Mouse (Mus musculus) forebrain, embryonic 10.5 days (tissue): ENCODE measurements at regions not wholly inside any gene's neighbourhood (a gene's known extent, or its start where the extent isn't known, plus 50 kb on each side); places are given as distances from the start of the nearest gene placed in this dataset.

Experiments
- DNase-seq: peaks from one replicate; pipeline ENCODE4 v3.0.0-alpha.2; 2017; ENCODE audit warnings: low spot score; ENCODE audit errors: extremely low spot score
- H3K27ac ChIP-seq: fragments of 300-500 bp; sonication (generic); 2 replicates; pipeline ENCODE4 v1.5.1; 2016; ENCODE audit warnings: mild to moderate bottlenecking
- H3K27me3 ChIP-seq: fragments of 300-500 bp; sonication (generic); 2 replicates; pipeline ENCODE4 v1.6.1; 2016; ENCODE audit warnings: mild to moderate bottlenecking; ENCODE audit not compliant: poor library complexity, severe bottlenecking
- H3K36me3 ChIP-seq: fragments of 300-500 bp; sonication (generic); replicated peaks from 2 replicates; pipeline ENCODE4 v1.6.1; 2016; ENCODE audit warnings: mild to moderate bottlenecking, moderate library complexity
- H3K4me1 ChIP-seq: fragments of 300-500 bp; sonication (generic); 2 replicates; pipeline ENCODE4 v1.6.1; 2016
- H3K4me3 ChIP-seq: fragments of 300-500 bp; sonication (generic); 2 replicates; pipeline ENCODE4 v1.5.1; 2016; ENCODE audit warnings: mild to moderate bottlenecking, moderate library complexity
- H3K9me3 ChIP-seq: fragments of 300-500 bp; sonication (generic); 2 replicates; pipeline ENCODE4 v1.6.1; 2016; ENCODE audit warnings: mild to moderate bottlenecking, moderate library complexity
- WGBS: fragments of 180-500 bp; shearing (Covaris S2); methylation state at CpG from one replicate; pipeline ENCODE4 v1.1.7; 2016; 5-methylcytosine and 5-hydroxymethylcytosine counted together

GRCm38 (mm10) chr4:125893139-125893538 lies 131.2 kb upstream of the Csf3r start:
- peaks cover 12% of the 10 kb centered on the region for H3K4me1 ChIP-seq
- no peak overlapping the region for H3K4me3 ChIP-seq
- 0 out of 2 replicates have a peak, but pooled peaks cover 7% of the 10 kb centered on the region for H3K27me3 ChIP-seq
- DNase-seq = no peak
- H3K9me3 ChIP-seq = no peaks in the 10 kb centered on the region
- H3K36me3 ChIP-seq = no peaks in the 10 kb centered on the region
- WGBS = 84% methylated on average over 6 of the region's 6 CpGs
- no peak overlapping the region for H3K27ac ChIP-seq

- WGBS = 76% methylated on average over 2 of the region's 2 CpGs
- no peak overlapping the region for H3K4me3 ChIP-seq
- no peak overlapping the region for H3K27ac ChIP-seq
Observed at GRCm38 (mm10) chr4:125897707-125898106, 126.6 kb upstream of the Csf3r start.

GRCm38 (mm10) chr4:125898631-125899348 lies 125.6 kb upstream of the Csf3r start:
- no peak for DNase-seq
- 74% methylated on average over 11 of the region's 11 CpGs for WGBS
- Histone ChIP-seq H3K36me3 (no peaks in the 10 kb centered on the region), H3K27ac (no peak overlapping the region), H3K4me1 (peaks cover 28% of the 10 kb centered on the region), H3K27me3 (peaks cover 27% of the 10 kb centered on the region; the same call in 1 of the 2 replicates), H3K9me3 (no peaks in the 10 kb centered on the region), H3K4me3 (no peak overlapping the region)

More at GRCm38 (mm10) chr4:125897707-125898106, 126.6 kb upstream of the Csf3r start:
- Histone ChIP-seq H3K36me3 (no peaks in the 10 kb centered on the region), H3K9me3 (no peaks in the 10 kb centered on the region), H3K4me1 (peaks cover 28% of the 10 kb centered on the region), H3K27me3 (peaks cover 20% of the 10 kb centered on the region; the same call in 1 of the 2 replicates)
- no peak for DNase-seq

GRCm38 (mm10) chr4:125901546-125902276 lies 122.6 kb upstream of the Csf3r start:
- WGBS = 76% methylated on average over 10 of the region's 10 CpGs
- Histone ChIP-seq H3K9me3 (no peaks in the 10 kb centered on the region), H3K27ac (no peak overlapping the region), H3K27me3 (peaks cover 26% of the 10 kb centered on the region), H3K4me1 (peaks cover 21% of the 10 kb centered on the region), H3K36me3 (no peaks in the 10 kb centered on the region), H3K4me3 (no peak overlapping the region)
- DNase-seq = no peak

GRCm38 (mm10) chr4:125906296-125906695 lies 118.1 kb upstream of the Csf3r start:
- no peak for DNase-seq
- H3K4me1 ChIP-seq = peaks cover 11% of the 10 kb centered on the region
- WGBS = 85% methylated on average over 5 of the region's 5 CpGs
- peaks cover 20% of the 10 kb centered on the region for H3K27me3 ChIP-seq
- H3K27ac ChIP-seq = no peak overlapping the region
- no peaks in the 10 kb centered on the region for H3K9me3 ChIP-seq
- no peak overlapping the region for H3K4me3 ChIP-seq
- no peaks in the 10 kb centered on the region for H3K36me3 ChIP-seq

- Histone ChIP-seq H3K4me3 (no peak overlapping the region), H3K27ac (no peak overlapping the region), H3K4me1 (peaks cover 19% of the 10 kb centered on the region), H3K27me3 (peaks cover 37% of the 10 kb centered on the region), H3K9me3 (no peaks in the 10 kb centered on the region), H3K36me3 (no peaks in the 10 kb centered on the region)
- WGBS = 91% methylated on average over 8 of the region's 8 CpGs
- DNase-seq = no peak
Observed at GRCm38 (mm10) chr4:125908901-125909300, 115.4 kb upstream of the Csf3r start.

GRCm38 (mm10) chr4:125911541-125912270 lies 112.6 kb upstream of the Csf3r start:
- Histone ChIP-seq H3K27ac (no peak overlapping the region), H3K4me3 (no peak overlapping the region), H3K36me3 (no peaks in the 10 kb centered on the region), H3K4me1 (peaks cover 32% of the 10 kb centered on the region), H3K27me3 (peaks cover 59% of the 10 kb centered on the region), H3K9me3 (no peaks in the 10 kb centered on the region)
- WGBS = 19% methylated on average over 24 of the region's 24 CpGs
- no peak for DNase-seq

- WGBS = 21% methylated on average over 8 of the region's 8 CpGs
Observed at GRCm38 (mm10) chr4:125912444-125913049, 111.8 kb upstream of the Csf3r start.

GRCm38 (mm10) chr4:125915166-125915565 lies 109.2 kb upstream of the Csf3r start:
- H3K9me3 ChIP-seq = no peaks in the 10 kb centered on the region
- DNase-seq = no peak
- H3K36me3 ChIP-seq = no peaks in the 10 kb centered on the region
- H3K27me3 ChIP-seq = peaks cover 93% of the 10 kb centered on the region
- 36% methylated on average over 8 of the region's 8 CpGs for WGBS
- H3K4me3 ChIP-seq = no peak overlapping the region
- peaks cover 50% of the 10 kb centered on the region for H3K4me1 ChIP-seq
- H3K27ac ChIP-seq = no peak overlapping the region

More at GRCm38 (mm10) chr4:125912444-125913049, 111.8 kb upstream of the Csf3r start:
- H3K4me3 ChIP-seq = no peak overlapping the region
- H3K36me3 ChIP-seq = no peaks in the 10 kb centered on the region
- H3K27me3 ChIP-seq = peaks cover 67% of the 10 kb centered on the region
- H3K27ac ChIP-seq = no peak overlapping the region
- no peaks in the 10 kb centered on the region for H3K9me3 ChIP-seq
- peaks cover 40% of the 10 kb centered on the region for H3K4me1 ChIP-seq
- DNase-seq = peak; percentile 77

- WGBS = 4% methylated on average over 6 of the region's 6 CpGs
- Histone ChIP-seq H3K36me3 (no peaks in the 10 kb centered on the region), H3K4me1 (peaks cover 54% of the 10 kb centered on the region), H3K9me3 (no peaks in the 10 kb centered on the region), H3K27ac (peak overlapping the region; percentile 16; the same call in 1 of the 2 replicates), H3K4me3 (no peak overlapping the region), H3K27me3 (peaks cover 94% of the 10 kb centered on the region)
- no peak for DNase-seq
Observed at GRCm38 (mm10) chr4:125917210-125917609, 107.1 kb upstream of the Csf3r start.

- DNase-seq = peak; percentile 81
- Histone ChIP-seq H3K27ac (peak overlapping the region; percentile 82), H3K4me3 (peak overlapping the region; percentile 41), H3K36me3 (no peaks in the 10 kb centered on the region), H3K4me1 (peaks cover 54% of the 10 kb centered on the region), H3K9me3 (no peaks in the 10 kb centered on the region), H3K27me3 (peaks cover 92% of the 10 kb centered on the region)
- WGBS = 6% methylated on average over 19 of the region's 19 CpGs
Observed at GRCm38 (mm10) chr4:125921550-125922316, 102.6 kb upstream of the Csf3r start.
